Mouse (Mus musculus): Measurements from ENCODE around the gene Pank4. TPM values are rescaled to one million over a fixed set of nuclear protein-coding genes. Genes with fewer than 3 reads are reported as not detected.

Gene Pank4
- total and polyA plus RNA-seq, 2 experiments from 2014 or later, result 25.2 to 40.9 TPM

DNA sequence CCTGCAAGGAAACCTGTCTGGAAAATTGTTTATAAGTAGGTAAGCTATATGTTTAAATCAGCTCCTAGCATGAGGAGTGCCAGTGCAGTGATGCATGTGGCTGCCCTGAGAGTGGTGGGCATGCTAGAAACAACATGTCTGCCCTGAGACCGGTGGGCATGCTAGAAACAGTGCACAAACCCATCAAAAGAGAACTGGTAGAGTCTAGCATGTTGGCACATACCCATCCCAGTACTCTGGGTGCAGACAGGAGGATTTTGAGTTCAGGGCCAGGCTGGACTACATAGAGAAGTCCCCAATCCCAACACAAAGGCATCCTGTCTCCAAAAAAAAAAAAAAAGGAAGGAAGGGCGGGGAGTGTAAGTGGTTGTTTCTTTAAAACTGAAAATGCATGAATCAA lies 29.1 kb upstream of the Pank4 start:
- no peaks in the 10 kb centered on the region for H3K27me3 ChIP-seq (ENCODE audit: insufficient read depth, low read length)
- no peak overlapping the region for H3K4me2 ChIP-seq (ENCODE audit: low read depth, low read length)
- H3K9ac ChIP-seq (replicated peaks; ENCODE audit: low read length), result no peak overlapping the region
- no peak overlapping the region for H3K4me3 ChIP-seq (ENCODE audit: low read length)
- DNase-seq (ENCODE audit: low spot score), result no peak
- ATAC-seq, result no peak
- no peak for TF ChIP-seq CTCF (IDR thresholded peaks at IDR 0.05; ENCODE audit: low read depth)
- no peaks in the 10 kb centered on the region for H3K9me3 ChIP-seq (ENCODE audit: low read length)
- no peaks in the 10 kb centered on the region for H3K36me3 ChIP-seq (ENCODE audit: insufficient read depth, low read length)
- no peak overlapping the region for H3K27ac ChIP-seq
- 99% methylated on average over 2 of the region's 2 CpGs for WGBS
- peaks cover 8% of the 10 kb centered on the region; the same call in 1 of the 2 replicates for H3K4me1 ChIP-seq (ENCODE audit: insufficient read depth, low read length)

DNA sequence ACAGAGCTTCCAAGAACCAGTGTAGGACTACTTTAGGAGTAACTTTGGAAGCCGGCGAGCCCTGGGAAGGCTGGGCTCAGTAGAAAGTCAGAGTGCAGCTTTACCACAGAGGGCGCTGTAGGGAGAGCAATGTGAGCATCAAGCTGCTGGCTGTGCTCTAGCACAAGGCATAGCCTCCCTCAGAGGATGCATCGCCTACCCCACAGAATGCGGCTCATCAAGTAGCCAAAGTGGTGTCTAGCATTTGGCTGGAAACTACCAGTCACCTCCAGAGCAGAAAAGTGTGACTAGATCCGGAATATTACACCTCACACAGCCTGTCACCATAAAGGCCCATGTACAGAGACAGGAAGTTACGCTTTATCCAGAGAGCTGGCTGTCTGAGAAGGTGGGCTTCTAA lies 28.1 kb upstream of the Pank4 start:
- no peak overlapping the region for H3K9ac ChIP-seq (replicated peaks; ENCODE audit: low read length)
- H3K4me1 ChIP-seq (ENCODE audit: insufficient read depth, low read length), result peaks cover 8% of the 10 kb centered on the region; the same call in 1 of the 2 replicates
- H3K27ac ChIP-seq, result no peak overlapping the region
- no peaks in the 10 kb centered on the region for H3K36me3 ChIP-seq (ENCODE audit: insufficient read depth, low read length)
- 81% methylated on average over 7 of the region's 7 CpGs for WGBS
- no peak overlapping the region for H3K4me3 ChIP-seq (ENCODE audit: low read length)
- H3K27me3 ChIP-seq (ENCODE audit: insufficient read depth, low read length), result no peaks in the 10 kb centered on the region
- H3K9me3 ChIP-seq (ENCODE audit: low read length), result no peaks in the 10 kb centered on the region
- peak; percentile 29; the same call in 1 of the 2 replicates for TF ChIP-seq CTCF (IDR thresholded peaks at IDR 0.05; ENCODE audit: low read depth)
- H3K4me2 ChIP-seq (ENCODE audit: low read depth, low read length), result no peak overlapping the region
- DNase-seq (ENCODE audit: low spot score) (no peak), ATAC-seq (no peak)

DNA sequence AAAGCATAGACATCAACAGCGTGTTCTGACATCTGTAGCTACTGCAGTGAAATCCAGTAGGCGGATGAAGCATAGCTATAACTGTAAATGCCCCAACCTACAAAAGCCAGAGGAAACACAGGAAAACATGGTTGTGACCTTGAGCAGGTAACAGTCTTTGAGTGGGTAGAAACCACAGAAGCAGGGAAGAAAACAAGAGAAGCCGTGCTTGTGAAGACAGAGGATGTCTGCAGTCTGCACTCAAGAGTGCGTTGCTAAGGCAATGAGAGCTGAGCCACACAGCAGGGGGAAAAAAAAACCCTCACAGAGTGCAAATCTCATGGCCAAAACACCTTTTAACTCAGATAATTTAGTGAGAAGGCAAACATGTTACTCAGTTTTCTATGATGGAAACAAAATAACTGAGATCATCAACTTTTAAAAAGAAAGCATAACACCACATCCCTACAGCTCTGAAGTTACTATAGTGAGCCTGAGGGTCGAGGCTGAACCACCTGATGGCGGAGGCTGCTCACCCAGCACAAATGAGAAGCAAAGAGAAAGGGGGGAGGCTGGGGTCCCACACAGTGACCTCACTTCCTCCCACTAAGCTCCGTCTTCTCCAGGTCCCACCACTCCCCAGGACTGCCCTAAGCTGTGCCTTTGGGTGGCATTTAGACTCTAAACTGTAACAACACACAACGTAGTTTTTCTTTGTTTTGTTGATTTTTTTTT lies 27.2 kb upstream of the Pank4 start:
- H3K27ac ChIP-seq, result no peak overlapping the region
- no peak for TF ChIP-seq CTCF (IDR thresholded peaks at IDR 0.05; ENCODE audit: low read depth)
- H3K9me3 ChIP-seq (ENCODE audit: low read length), result no peaks in the 10 kb centered on the region
- ATAC-seq (no peak), DNase-seq (ENCODE audit: low spot score) (no peak)
- H3K4me2 ChIP-seq (ENCODE audit: low read depth, low read length), result no peak overlapping the region
- 45% methylated on average over 8 of the region's 8 CpGs for WGBS
- no peaks in the 10 kb centered on the region for H3K36me3 ChIP-seq (ENCODE audit: insufficient read depth, low read length)
- H3K4me3 ChIP-seq (ENCODE audit: low read length), result no peak overlapping the region
- no peaks in the 10 kb centered on the region for H3K27me3 ChIP-seq (ENCODE audit: insufficient read depth, low read length)
- H3K9ac ChIP-seq (replicated peaks; ENCODE audit: low read length), result no peak overlapping the region
- H3K4me1 ChIP-seq (ENCODE audit: insufficient read depth, low read length), result peaks cover 8% of the 10 kb centered on the region; the same call in 1 of the 2 replicates

DNA sequence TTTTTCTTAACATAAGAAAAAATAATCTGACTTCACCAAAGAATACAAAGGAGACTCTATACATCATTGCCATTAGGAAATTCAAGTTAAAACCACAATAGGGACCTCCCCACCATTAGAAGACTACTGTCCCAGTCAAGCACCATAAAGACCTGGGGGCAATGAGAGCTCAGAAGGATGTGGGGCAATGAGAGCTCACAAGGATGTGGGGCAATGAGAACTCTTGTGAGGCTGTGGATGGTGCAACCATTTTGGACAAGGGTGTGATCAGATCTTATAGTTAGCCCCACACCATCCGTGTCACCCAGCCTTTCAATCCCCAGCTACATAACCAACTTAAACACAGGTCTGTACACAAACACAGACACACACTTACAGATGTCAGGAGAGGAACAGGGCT lies 26.2 kb upstream of the Pank4 start:
- no peaks in the 10 kb centered on the region for H3K27me3 ChIP-seq (ENCODE audit: insufficient read depth, low read length)
- no peak overlapping the region for H3K4me3 ChIP-seq (ENCODE audit: low read length)
- TF ChIP-seq CTCF (IDR thresholded peaks at IDR 0.05; ENCODE audit: low read depth), result no peak
- no peak overlapping the region for H3K27ac ChIP-seq
- H3K4me2 ChIP-seq (ENCODE audit: low read depth, low read length), result no peak overlapping the region
- no peak for DNase-seq (ENCODE audit: low spot score)
- H3K4me1 ChIP-seq (ENCODE audit: insufficient read depth, low read length), result peaks cover 8% of the 10 kb centered on the region; the same call in 1 of the 2 replicates
- no peak for ATAC-seq
- H3K36me3 ChIP-seq (ENCODE audit: insufficient read depth, low read length), result no peaks in the 10 kb centered on the region
- no peak overlapping the region for H3K9ac ChIP-seq (replicated peaks; ENCODE audit: low read length)
- WGBS, result 76% methylated on average over 1 of the region's 1 CpGs
- no peaks in the 10 kb centered on the region for H3K9me3 ChIP-seq (ENCODE audit: low read length)

- ATAC-seq (no peak), DNase-seq (ENCODE audit: low spot score) (no peak)
- WGBS, result 88% methylated on average over 2 of the region's 2 CpGs
- no peak overlapping the region for H3K27ac ChIP-seq
- no peak overlapping the region for H3K9ac ChIP-seq (replicated peaks; ENCODE audit: low read length)
- H3K27me3 ChIP-seq (ENCODE audit: insufficient read depth, low read length), result no peaks in the 10 kb centered on the region
- no peak overlapping the region for H3K4me2 ChIP-seq (ENCODE audit: low read depth, low read length)
- H3K36me3 ChIP-seq (ENCODE audit: insufficient read depth, low read length), result no peaks in the 10 kb centered on the region
- no peak for TF ChIP-seq CTCF (IDR thresholded peaks at IDR 0.05; ENCODE audit: low read depth)
- no peak overlapping the region for H3K4me3 ChIP-seq (ENCODE audit: low read length)
- H3K4me1 ChIP-seq (ENCODE audit: insufficient read depth, low read length), result peaks cover 4% of the 10 kb centered on the region; the same call in 1 of the 2 replicates
- no peaks in the 10 kb centered on the region for H3K9me3 ChIP-seq (ENCODE audit: low read length)
These were observed 23.8 kb upstream of the Pank4 start for GRCm38 (mm10) chr4:154940156-154940555.

- H3K4me2 ChIP-seq (ENCODE audit: low read depth, low read length), result no peak overlapping the region
- H3K4me1 ChIP-seq (ENCODE audit: insufficient read depth, low read length), result 0 out of 2 replicates have a peak, but pooled peaks cover 6% of the 10 kb centered on the region
- H3K4me3 ChIP-seq (ENCODE audit: low read length), result no peak overlapping the region
- no peak for ATAC-seq
- H3K27me3 ChIP-seq (ENCODE audit: insufficient read depth, low read length), result no peaks in the 10 kb centered on the region
- H3K27ac ChIP-seq, result no peak overlapping the region
- H3K9me3 ChIP-seq (ENCODE audit: low read length), result no peaks in the 10 kb centered on the region
- H3K9ac ChIP-seq (replicated peaks; ENCODE audit: low read length), result no peak overlapping the region
- no peak for DNase-seq (ENCODE audit: low spot score)
- H3K36me3 ChIP-seq (ENCODE audit: insufficient read depth, low read length), result no peaks in the 10 kb centered on the region
- WGBS, result 87% methylated on average over 5 of the region's 5 CpGs
- TF ChIP-seq CTCF (IDR thresholded peaks at IDR 0.05; ENCODE audit: low read depth), result no peak
These were observed 22.1 kb upstream of the Pank4 start for GRCm38 (mm10) chr4:154941831-154942230.

DNA sequence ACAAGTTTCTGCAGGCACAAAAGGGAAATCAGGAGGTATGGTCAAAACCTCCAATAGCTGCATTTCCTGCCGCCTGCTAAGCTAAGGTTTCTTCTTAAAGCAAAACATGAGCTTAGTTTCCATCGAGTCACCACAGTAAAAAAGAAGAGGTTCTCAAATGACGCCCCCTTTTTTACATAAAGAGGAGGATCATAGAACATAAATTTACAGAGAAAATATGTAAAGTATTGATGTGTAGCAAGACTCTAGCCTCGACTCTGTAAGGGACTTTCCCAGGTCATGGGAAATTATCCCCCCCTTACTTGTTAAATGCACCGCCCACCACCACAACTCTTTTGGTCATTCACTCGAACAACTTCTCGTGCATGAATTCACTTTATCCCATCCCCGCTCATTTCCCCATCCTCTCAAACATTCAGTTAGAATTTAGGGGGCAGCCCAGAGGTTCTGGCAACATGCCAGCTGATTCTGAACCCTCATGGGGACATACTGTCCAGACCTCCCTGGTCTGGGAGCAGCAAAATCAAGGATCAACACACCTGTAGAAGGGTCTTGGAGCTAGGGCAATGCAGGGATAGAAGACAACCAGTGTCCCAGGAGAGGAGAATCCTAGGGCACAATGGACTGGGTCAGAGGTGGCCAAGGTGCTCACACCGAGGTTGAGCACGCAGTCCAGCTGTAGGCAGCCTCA lies 21.1 kb upstream of the Pank4 start:
- Histone ChIP-seq H3K4me3 (ENCODE audit: low read length) (no peak overlapping the region), H3K36me3 (ENCODE audit: insufficient read depth, low read length) (no peaks in the 10 kb centered on the region), H3K9ac (replicated peaks; ENCODE audit: low read length) (no peak overlapping the region), H3K27me3 (ENCODE audit: insufficient read depth, low read length) (no peaks in the 10 kb centered on the region), H3K4me1 (ENCODE audit: insufficient read depth, low read length) (0 out of 2 replicates have a peak, but pooled peaks cover 6% of the 10 kb centered on the region), H3K4me2 (ENCODE audit: low read depth, low read length) (no peak overlapping the region), H3K9me3 (ENCODE audit: low read length) (no peaks in the 10 kb centered on the region), H3K27ac (no peak overlapping the region)
- ATAC-seq (no peak), DNase-seq (ENCODE audit: low spot score) (no peak)
- 90% methylated on average over 10 of the region's 10 CpGs for WGBS
- TF ChIP-seq CTCF (IDR thresholded peaks at IDR 0.05; ENCODE audit: low read depth), result no peak
